Mouse (Mus musculus) stomach, embryonic 14.5 days (tissue): ENCODE results near the gene Hist1h2bj. TPM values are rescaled to one million over a fixed set of nuclear protein-coding genes. Genes with fewer than 3 reads are reported as not detected.
A peak's percentile ranks its signal among the peaks of the same experiment; 100 is the strongest.

Source experiments
- ATAC-seq: fragments of 200-750 bp; cut with Nextera tagmentation; 2 replicates; pipeline ENCODE4 v1.8.0; 2017; ENCODE audit warnings: low read depth, moderate TSS enrichment; ENCODE audit not compliant: insufficient number of reproducible peaks, insufficient read depth, low FRiP score
- H3K27ac ChIP-seq: fragments of 300-500 bp; sonication (generic); 2 replicates; pipeline ENCODE4 v1.5.1; 2014; ENCODE audit warnings: mild to moderate bottlenecking, low read length, moderate library complexity, mixed read lengths
- H3K27me3 ChIP-seq: fragments of 300-500 bp; sonication (generic); 2 replicates; pipeline ENCODE4 v1.6.1; 2014; ENCODE audit warnings: low read length, control low read depth, mixed read lengths; ENCODE audit not compliant: control insufficient read depth, insufficient read depth
- H3K36me3 ChIP-seq: fragments of 300-500 bp; sonication (generic); 2 replicates; pipeline ENCODE4 v1.6.1; 2014; ENCODE audit warnings: mild to moderate bottlenecking, control low read depth, low read length, moderate library complexity, mixed read lengths; ENCODE audit not compliant: control insufficient read depth, insufficient read depth
- H3K4me1 ChIP-seq: fragments of 300-500 bp; sonication (generic); 2 replicates; pipeline ENCODE4 v1.6.1; 2014; ENCODE audit warnings: low read length, control low read depth, mixed read lengths; ENCODE audit not compliant: control insufficient read depth, insufficient read depth
- H3K4me2 ChIP-seq: fragments of 300-500 bp; sonication (generic); replicated peaks from 2 replicates; pipeline ENCODE4 v1.6.1; 2014; ENCODE audit warnings: low read depth, low read length, control low read depth
- H3K4me3 ChIP-seq: fragments of 300-500 bp; sonication (generic); 2 replicates; pipeline ENCODE4 v1.5.1; 2014; ENCODE audit warnings: low read depth, low read length, control low read depth
- H3K9ac ChIP-seq: fragments of 300-500 bp; sonication (generic); replicated peaks from 2 replicates; pipeline ENCODE4 v1.6.1; 2014; ENCODE audit warnings: low read depth, mild to moderate bottlenecking, control low read depth, low read length, moderate library complexity, mixed read lengths
- H3K9me3 ChIP-seq: fragments of 300-500 bp; sonication (generic); 2 replicates; pipeline ENCODE4 v1.6.1; 2016; ENCODE audit warnings: low read depth, low read length, control low read depth; ENCODE audit not compliant: control insufficient read depth
- WGBS: fragments of 180-500 bp; shearing (Covaris S2); extraction: QIAGEN DNeasy Blood & Tissue Kit; methylation state at CpG from one replicate; pipeline ENCODE4 v1.1.7; 2014; 5-methylcytosine and 5-hydroxymethylcytosine counted together
- polyA plus RNA-seq: library from polyadenylated mRNA; unstranded; fragments of >200 nt; fragmentation: Nextera tagmentation; extraction: Ambion mirVana; gene quantifications from 2 replicates; pipeline ENCODE4 v1.2.1, GENCODE M21; 2014

Hist1h2bj gene
- polyA plus RNA-seq, 1 experiment from 2014 or later, result 12.4 TPM

DNA sequence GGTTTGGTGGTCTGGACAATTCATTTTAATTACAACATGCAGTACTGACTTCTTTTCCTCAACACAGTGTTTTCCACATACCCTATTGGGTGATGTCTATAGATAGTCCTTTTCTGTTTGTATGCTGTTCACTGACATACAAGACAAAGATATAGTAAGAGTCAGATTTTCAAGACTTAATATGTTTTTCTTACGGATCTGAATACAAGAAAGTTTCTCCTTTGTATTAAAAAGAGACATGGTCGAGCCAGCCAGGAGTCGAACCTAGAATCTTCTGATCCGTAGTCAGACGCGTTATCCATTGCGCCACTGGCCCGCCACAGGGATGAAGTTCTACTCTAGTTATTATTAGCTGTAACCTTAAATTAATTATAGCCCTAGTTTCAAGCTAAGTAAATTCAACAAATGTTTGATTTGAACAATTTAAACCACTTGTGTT is 22.1 kb upstream of the Hist1h2bj start:
- H3K27ac ChIP-seq, result no peak overlapping the region
- H3K9ac ChIP-seq, result peak overlapping the region; percentile 30; the same call in 1 of the 2 replicates
- H3K4me3 ChIP-seq, result peak overlapping the region; percentile 50
- peak; percentile 77 for ATAC-seq
- H3K36me3 ChIP-seq, result no peaks in the 10 kb centered on the region
- H3K27me3 ChIP-seq, result 0 out of 2 replicates have a peak, but pooled peaks cover 3% of the 10 kb centered on the region
- no peaks in the 10 kb centered on the region for H3K4me1 ChIP-seq
- WGBS, result under 1% methylated on average over 8 of the region's 8 CpGs
- H3K9me3 ChIP-seq, result no peaks in the 10 kb centered on the region
- peak overlapping the region; percentile 81 for H3K4me2 ChIP-seq

DNA sequence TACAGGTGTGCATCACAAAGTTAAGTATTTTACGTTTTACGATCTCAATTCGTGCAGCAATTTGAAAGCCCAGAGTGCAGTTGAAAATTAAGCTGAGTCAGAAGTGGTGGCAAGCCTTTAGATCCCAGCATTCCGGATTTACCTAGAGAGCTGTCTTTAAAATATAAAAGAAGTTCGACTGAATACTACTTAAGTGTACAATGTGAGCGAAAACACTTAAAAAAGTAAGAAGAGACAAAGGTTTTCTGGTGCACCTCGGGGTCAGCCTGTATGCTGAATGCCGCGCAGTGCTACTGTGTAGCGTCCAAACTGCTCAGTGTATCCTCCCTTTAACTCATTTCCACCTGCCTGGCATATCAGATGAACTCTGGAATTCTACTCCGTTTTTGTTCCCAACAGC is 21.4 kb upstream of the Hist1h2bj start:
- Histone ChIP-seq H3K36me3 (no peaks in the 10 kb centered on the region), H3K27me3 (0 out of 2 replicates have a peak, but pooled peaks cover under 1% of the 10 kb centered on the region), H3K4me3 (peak overlapping the region; percentile 50), H3K4me2 (peak overlapping the region; percentile 81), H3K27ac (no peak overlapping the region), H3K9me3 (no peaks in the 10 kb centered on the region), H3K9ac (0 out of 2 replicates have a peak overlapping the region, but pooled peaks have one; percentile 1), H3K4me1 (no peaks in the 10 kb centered on the region)
- 1% methylated on average over 11 of the region's 11 CpGs for WGBS
- no peak for ATAC-seq

DNA sequence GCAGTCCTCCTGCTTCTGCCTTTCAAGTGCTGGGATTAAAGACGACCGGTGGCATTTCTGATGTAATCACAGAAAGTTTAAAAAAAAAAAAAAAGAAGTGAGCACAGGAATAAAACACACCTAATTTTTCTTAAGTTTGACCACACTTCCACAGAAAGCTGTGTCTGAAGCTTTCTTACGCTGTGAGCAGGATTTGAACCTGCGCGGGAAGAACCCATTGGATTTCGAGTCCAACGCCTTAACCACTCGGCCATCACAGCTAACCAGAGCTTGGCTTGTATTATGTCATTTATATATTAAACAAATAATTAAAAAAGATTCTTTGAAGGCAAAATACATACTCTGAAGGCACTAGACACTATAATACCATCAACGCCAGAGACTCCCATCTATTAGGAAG is 20.8 kb upstream of the Hist1h2bj start:
- peak; percentile 76; the same call in 1 of the 2 replicates for ATAC-seq
- under 1% methylated on average over 9 of the region's 9 CpGs for WGBS
- no peaks in the 10 kb centered on the region for H3K27me3 ChIP-seq
- peak overlapping the region; percentile 81 for H3K4me2 ChIP-seq
- H3K4me3 ChIP-seq, result peak overlapping the region; percentile 50
- H3K9me3 ChIP-seq, result no peaks in the 10 kb centered on the region
- H3K9ac ChIP-seq, result 0 out of 2 replicates have a peak overlapping the region, but pooled peaks have one; percentile 1
- H3K27ac ChIP-seq, result no peak overlapping the region
- H3K36me3 ChIP-seq, result no peaks in the 10 kb centered on the region
- H3K4me1 ChIP-seq, result no peaks in the 10 kb centered on the region

DNA sequence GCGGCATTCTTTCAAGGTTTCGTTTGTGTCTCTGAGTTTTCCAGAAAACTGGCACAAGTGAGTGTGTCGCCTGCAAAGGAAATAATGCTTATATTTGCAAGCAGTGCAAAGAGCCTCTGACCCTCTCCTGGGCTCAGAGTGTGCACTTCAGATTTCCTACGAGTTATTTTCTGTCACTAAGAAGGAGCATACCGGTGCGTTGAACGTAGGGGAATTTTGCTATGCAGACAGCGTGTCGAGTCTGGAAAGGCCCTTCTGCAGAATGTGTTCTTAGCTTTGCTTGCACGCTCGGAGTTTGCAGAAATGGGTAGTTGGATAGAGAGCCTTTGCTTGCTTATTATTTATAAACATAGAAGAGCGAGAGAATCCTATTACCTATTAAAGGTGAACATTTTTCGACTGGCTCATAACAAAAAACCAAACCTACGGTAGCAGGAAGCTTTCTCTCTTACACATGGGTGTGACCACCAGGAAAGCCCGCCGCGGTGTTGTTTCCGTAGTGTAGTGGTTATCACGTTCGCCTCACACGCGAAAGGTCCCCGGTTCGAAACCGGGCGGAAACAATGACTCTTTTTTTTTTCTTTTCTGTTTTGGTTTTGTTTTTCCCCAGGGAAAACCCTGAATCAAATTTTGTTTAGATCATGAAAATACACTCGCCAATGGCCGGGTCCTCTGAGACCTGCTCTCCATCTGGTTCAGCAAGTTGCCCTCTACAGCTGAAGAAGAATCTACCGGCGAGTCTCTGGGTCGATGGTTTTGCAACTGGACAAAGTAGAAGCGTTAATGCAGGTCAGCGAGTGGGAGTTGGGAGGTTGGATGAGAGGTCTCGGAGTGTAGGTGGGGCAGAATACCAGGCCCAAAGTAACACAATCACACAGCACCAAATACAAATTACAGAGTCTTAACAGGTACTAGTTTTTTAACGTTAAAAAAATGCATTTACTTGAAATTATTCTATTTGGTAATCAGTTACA is 16.7 kb upstream of the Hist1h2bj start:
- no peaks in the 10 kb centered on the region for H3K36me3 ChIP-seq
- peak overlapping the region; percentile 44 for H3K4me3 ChIP-seq
- H3K9ac ChIP-seq, result 0 out of 2 replicates have a peak overlapping the region, but pooled peaks have one; percentile 26
- no peaks in the 10 kb centered on the region for H3K4me1 ChIP-seq
- no peak overlapping the region for H3K27ac ChIP-seq
- H3K27me3 ChIP-seq, result no peaks in the 10 kb centered on the region
- no peaks in the 10 kb centered on the region for H3K9me3 ChIP-seq
- peak; percentile 46; the same call in 1 of the 2 replicates for ATAC-seq
- WGBS, result 1% methylated on average over 35 of the region's 35 CpGs
- H3K4me2 ChIP-seq, result peak overlapping the region; percentile 54

DNA sequence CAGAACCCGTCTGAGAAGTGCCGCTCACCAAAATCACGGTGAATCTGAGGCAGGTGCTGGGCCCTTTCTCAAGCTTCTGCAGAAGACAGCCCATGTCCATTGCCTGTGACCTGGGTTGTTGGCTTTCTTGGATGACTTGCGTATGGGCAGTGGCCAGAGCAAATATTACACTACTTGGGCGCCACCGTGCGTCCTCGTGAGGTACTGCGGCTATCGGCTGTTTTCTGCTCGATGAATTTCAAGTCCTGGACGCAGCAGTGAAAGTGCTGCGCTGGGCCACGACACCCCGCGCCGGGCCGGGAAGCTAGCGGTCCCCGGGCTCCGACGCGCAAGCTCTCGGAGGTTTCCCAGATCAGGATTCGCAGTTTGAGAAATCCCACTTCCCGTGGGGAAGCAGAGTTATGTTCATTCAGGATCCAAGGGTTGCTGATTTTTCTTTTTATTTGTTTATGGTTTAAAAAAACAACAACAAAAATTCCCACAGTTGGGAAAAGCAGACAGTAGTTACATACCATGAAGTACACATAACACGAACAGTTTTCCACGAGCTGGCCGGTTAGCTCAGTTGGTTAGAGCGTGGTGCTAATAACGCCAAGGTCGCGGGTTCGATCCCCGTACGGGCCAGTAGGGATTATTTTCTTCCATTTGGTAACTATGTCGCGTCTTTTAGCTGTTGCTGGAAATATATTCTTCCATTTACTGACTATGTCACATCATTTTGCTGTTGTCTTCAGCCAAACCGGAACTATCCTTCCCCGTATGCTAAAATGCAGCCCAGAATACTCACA is 14.1 kb upstream of the Hist1h2bj start:
- H3K4me1 ChIP-seq, result no peaks in the 10 kb centered on the region
- peak overlapping the region; percentile 32 for H3K4me3 ChIP-seq
- H3K4me2 ChIP-seq, result peak overlapping the region; percentile 36
- no peak overlapping the region; the same call in 1 of the 2 replicates for H3K27ac ChIP-seq
- no peak overlapping the region; the same call in 1 of the 2 replicates for H3K9ac ChIP-seq
- no peaks in the 10 kb centered on the region for H3K27me3 ChIP-seq
- no peaks in the 10 kb centered on the region for H3K9me3 ChIP-seq
- no peaks in the 10 kb centered on the region for H3K36me3 ChIP-seq
- ATAC-seq, result peak; percentile 79
- WGBS, result 2% methylated on average over 40 of the region's 40 CpGs

DNA sequence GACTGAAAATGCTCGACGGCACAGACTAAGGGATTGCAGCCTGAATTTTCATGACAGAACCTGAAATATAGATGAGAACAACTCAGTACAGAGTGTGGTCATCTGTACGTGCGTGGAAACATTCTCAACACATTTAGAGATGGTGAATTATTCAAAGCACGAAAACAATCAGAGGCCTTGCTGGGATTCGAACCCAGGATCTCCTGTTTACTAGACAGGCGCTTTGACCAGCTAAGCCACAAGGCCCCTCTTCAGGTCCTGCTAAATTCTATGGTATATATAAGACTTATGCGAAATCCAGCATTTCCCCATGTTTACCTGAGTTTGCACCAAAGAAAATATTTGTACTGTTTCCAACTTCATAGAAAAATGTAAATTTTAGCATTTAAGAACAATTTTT is 13.1 kb upstream of the Hist1h2bj start:
- no peak overlapping the region for H3K27ac ChIP-seq
- H3K4me2 ChIP-seq, result no peak overlapping the region
- no peaks in the 10 kb centered on the region for H3K36me3 ChIP-seq
- ATAC-seq, result no peak
- H3K9ac ChIP-seq, result no peak overlapping the region
- H3K4me3 ChIP-seq, result no peak overlapping the region
- H3K9me3 ChIP-seq, result no peaks in the 10 kb centered on the region
- 42% methylated on average over 8 of the region's 8 CpGs for WGBS
- no peaks in the 10 kb centered on the region for H3K27me3 ChIP-seq
- H3K4me1 ChIP-seq, result no peaks in the 10 kb centered on the region

DNA sequence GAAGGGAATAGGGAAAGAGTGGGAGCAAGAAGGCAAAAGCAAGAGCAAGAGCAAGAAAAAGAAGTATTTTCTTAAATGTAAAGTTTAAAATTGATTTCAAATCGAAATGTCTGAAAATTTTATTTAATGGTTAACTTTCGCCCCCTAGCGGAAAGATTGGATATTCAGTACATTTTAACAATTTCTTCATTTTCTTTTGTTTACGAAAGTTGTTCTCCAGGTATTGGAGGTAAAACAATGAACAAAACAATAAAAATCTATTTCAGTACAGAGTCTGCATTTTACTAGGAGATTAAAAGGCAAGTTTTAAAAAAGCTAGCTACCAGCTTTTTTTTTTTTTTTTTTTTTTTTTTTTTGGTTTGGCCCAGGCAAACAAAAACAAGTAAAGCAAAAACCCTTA is 12.5 kb upstream of the Hist1h2bj start:
- no peak overlapping the region for H3K4me2 ChIP-seq

More for the DNA sequence above, 12.5 kb upstream of the Hist1h2bj start:
- H3K27ac ChIP-seq, result no peak overlapping the region
- H3K9me3 ChIP-seq, result no peaks in the 10 kb centered on the region
- no peak overlapping the region for H3K9ac ChIP-seq
- no peaks in the 10 kb centered on the region for H3K4me1 ChIP-seq
- H3K36me3 ChIP-seq, result no peaks in the 10 kb centered on the region
- H3K4me3 ChIP-seq, result no peak overlapping the region
- no peaks in the 10 kb centered on the region for H3K27me3 ChIP-seq
- WGBS, result 13% methylated on average over 4 of the region's 4 CpGs
- ATAC-seq, result no peak
